Mouse (Mus musculus) ES-E14 (cell line): ENCODE data around the gene Tmcc2. TPM values are rescaled to one million over a fixed set of nuclear protein-coding genes. Genes with fewer than 3 reads are reported as not detected.

Experiments used
- DNase-seq: peaks from one replicate; pipeline ENCODE4 v3.0.0-alpha.2; 2013; ENCODE audit warnings: low read depth, low spot score
- H3K27ac ChIP-seq: 2 replicates; pipeline ENCODE4 v1.5.1; 2012; ENCODE audit warnings: low read depth, mild to moderate bottlenecking, low read length, moderate library complexity, mixed read lengths; ENCODE audit not compliant: poor library complexity, insufficient read depth, severe bottlenecking
- H3K36me3 ChIP-seq: 2 replicates; pipeline ENCODE4 v1.6.1; 2012; ENCODE audit warnings: mild to moderate bottlenecking, low read length, moderate library complexity, mixed read lengths; ENCODE audit not compliant: control insufficient read depth, poor library complexity, insufficient read depth, severe bottlenecking
- H3K4me1 ChIP-seq, 2 experiments: fragments of 150-350 bp in 1 of 2; sonication (generic) in 1 of 2; 2 replicates each; pipeline ENCODE4 v1.6.1; 2012; ENCODE audit warnings: low read length in 2 of 2, mild to moderate bottlenecking in 1 of 2, mixed read lengths in 1 of 2; ENCODE audit not compliant: control insufficient read depth in 2 of 2, insufficient read depth in 2 of 2, poor library complexity in 1 of 2
- H3K4me3 ChIP-seq, 2 experiments: fragments of 150-350 bp in 1 of 2; sonication (generic) in 1 of 2; 2 replicates each; pipeline ENCODE4 v1.5.1; 2012; ENCODE audit warnings: low read length in 2 of 2, low read depth in 1 of 2, mild to moderate bottlenecking in 1 of 2, mixed read lengths in 1 of 2; ENCODE audit not compliant: insufficient read depth in 1 of 2, poor library complexity in 1 of 2, severe bottlenecking in 1 of 2
- H3K9ac ChIP-seq: 2 replicates; pipeline ENCODE4 v1.6.1; 2012; ENCODE audit warnings: low read depth, mild to moderate bottlenecking, low read length, mixed read lengths; ENCODE audit not compliant: poor library complexity, insufficient read depth, severe bottlenecking
- H3K9me3 ChIP-seq: fragments of 150-350 bp; sonication (generic); 2 replicates; pipeline ENCODE4 v1.6.1; 2012; ENCODE audit warnings: low read depth, mild to moderate bottlenecking, low read length; ENCODE audit not compliant: control insufficient read depth, insufficient read depth
- CHD2 ChIP-seq: IDR thresholded peaks from 2 replicates; pipeline ENCODE4 v1.6.1; 2014; ENCODE audit warnings: mild to moderate bottlenecking, low read depth, low read length, inconsistent platforms
- HCFC1 ChIP-seq: IDR thresholded peaks from 2 replicates; pipeline ENCODE4 v1.6.1; 2012; ENCODE audit warnings: low read length, inconsistent platforms, borderline replicate concordance; ENCODE audit not compliant: insufficient read depth
- MAFK ChIP-seq: IDR thresholded peaks from 2 replicates; pipeline ENCODE4 v1.6.1; 2014; ENCODE audit warnings: mild to moderate bottlenecking, low read depth, low read length, inconsistent platforms; ENCODE audit not compliant: insufficient read depth
- ZC3H11A ChIP-seq: IDR thresholded peaks from 2 replicates; pipeline ENCODE4 v1.6.1; 2012; ENCODE audit warnings: low read depth, mild to moderate bottlenecking, inconsistent platforms, low read length, borderline replicate concordance
- ZNF384 ChIP-seq: IDR thresholded peaks from 2 replicates; pipeline ENCODE4 v1.6.1; 2012; ENCODE audit warnings: low read depth, low read length, inconsistent platforms
- in situ Hi-C, 2 experiments: fragments of 600-800 bp; cut with MboI; formaldehyde crosslinking; loops; one replicate each; pipeline ENCODE4 v1.15.1; 2025; ENCODE audit warnings: low sequenced_read_pairs in 2 of 2, inconsistent platforms in 1 of 2; ENCODE audit not compliant: unreplicated experiment in 2 of 2
- total RNA-seq: library from RNA; depleted of rRNA; stranded (reverse); fragments of 300-350 nt; gene quantifications from 2 replicates; pipeline ENCODE4 v1.2.3, GENCODE M21; 2012

Tmcc2 gene
- total RNA-seq, 1 experiment: 7.9 TPM

- no peak for DNase-seq
- Histone ChIP-seq H3K36me3 (peaks cover 5% of the 10 kb centered on the region; the same call in 1 of the 2 replicates), H3K9ac (no peak overlapping the region), H3K4me1 (peaks cover 2% of the 10 kb centered on the region in 2 experiments; a peak in 1 of 4 replicates), H3K9me3 (no peaks in the 10 kb centered on the region), H3K4me3 (no peak overlapping the region), H3K27ac (no peak overlapping the region)
- in situ Hi-C loops: no loop called here
- TF ChIP-seq HCFC1 (no peak), ZNF384 (no peak), MAFK (no peak), ZC3H11A (no peak), CHD2 (no peak)
Observed at GRCm38 (mm10) chr1:132434032-132434431, 43.0 kb upstream of the Tmcc2 start.

GRCm38 (mm10) chr1:132433349-132433748 is 42.3 kb upstream of the Tmcc2 start:
- H3K9me3 ChIP-seq: no peaks in the 10 kb centered on the region
- H3K4me1 ChIP-seq: peaks cover 2% of the 10 kb centered on the region in 2 experiments; a peak in 1 of 4 replicates
- H3K36me3 ChIP-seq: peaks cover 5% of the 10 kb centered on the region; the same call in 1 of the 2 replicates
- no peak overlapping the region for H3K27ac ChIP-seq
- no peak for DNase-seq
- TF ChIP-seq CHD2: no peak
- no peak for TF ChIP-seq ZC3H11A
- TF ChIP-seq HCFC1: no peak
- no peak for TF ChIP-seq MAFK
- TF ChIP-seq ZNF384: no peak
- no peak overlapping the region for H3K4me3 ChIP-seq
- in situ Hi-C loops: no loop called here
- no peak overlapping the region for H3K9ac ChIP-seq

- DNase-seq: no peak
Observed at GRCm38 (mm10) chr1:132431716-132432115, 40.6 kb upstream of the Tmcc2 start.

GRCm38 (mm10) chr1:132430818-132431217 is 39.7 kb upstream of the Tmcc2 start:
- Histone ChIP-seq H3K27ac (no peak overlapping the region), H3K9ac (no peak overlapping the region), H3K36me3 (peaks cover 5% of the 10 kb centered on the region; the same call in 1 of the 2 replicates), H3K9me3 (no peaks in the 10 kb centered on the region), H3K4me3 (no peak overlapping the region), H3K4me1 (peaks cover 2% of the 10 kb centered on the region in 2 experiments; a peak in 1 of 4 replicates)
- DNase-seq: no peak
- TF ChIP-seq ZNF384 (no peak), HCFC1 (no peak), MAFK (no peak), ZC3H11A (no peak), CHD2 (no peak)
- in situ Hi-C loops: no loop called here

More at GRCm38 (mm10) chr1:132431716-132432115, 40.6 kb upstream of the Tmcc2 start:
- H3K4me3 ChIP-seq: no peak overlapping the region
- no peak overlapping the region for H3K27ac ChIP-seq
- in situ Hi-C loops: no loop called here
- no peak overlapping the region for H3K9ac ChIP-seq
- TF ChIP-seq ZC3H11A (no peak), MAFK (no peak), CHD2 (no peak), HCFC1 (no peak), ZNF384 (no peak)
- H3K4me1 ChIP-seq: peaks cover 2% of the 10 kb centered on the region in 2 experiments; a peak in 1 of 4 replicates
- no peaks in the 10 kb centered on the region for H3K9me3 ChIP-seq
- peaks cover 5% of the 10 kb centered on the region; the same call in 1 of the 2 replicates for H3K36me3 ChIP-seq

- TF ChIP-seq CHD2 (no peak), HCFC1 (no peak), MAFK (no peak), ZC3H11A (no peak), ZNF384 (no peak)
- Histone ChIP-seq H3K4me3 (no peak overlapping the region), H3K4me1 (no peaks in the 10 kb centered on the region), H3K36me3 (no peaks in the 10 kb centered on the region), H3K27ac (no peak overlapping the region), H3K9me3 (no peaks in the 10 kb centered on the region), H3K9ac (no peak overlapping the region)
- in situ Hi-C loops: no loop called here
- no peak for DNase-seq
Observed at GRCm38 (mm10) chr1:132425600-132425999, 34.5 kb upstream of the Tmcc2 start.
